Mouse (Mus musculus) MEL (cell line): Measurements from ENCODE around the gene Ddn. TPM values are rescaled to one million over a fixed set of nuclear protein-coding genes. Genes with fewer than 3 reads are reported as not detected.

ENCODE experiments used
- DNase-seq: peaks from one replicate; pipeline ENCODE4 v3.0.0; 2011; ENCODE audit warnings: low read depth, low spot score
- H3K27ac ChIP-seq: 2 replicates; pipeline ENCODE4 v1.5.1; 2012; ENCODE audit warnings: low read depth, mild to moderate bottlenecking, control low read depth, low read length, moderate library complexity; ENCODE audit not compliant: control insufficient read depth
- H3K27me3 ChIP-seq, 2 experiments: fragments of 150-350 bp in 1 of 2; sonication (generic) in 1 of 2; 2 replicates each; pipeline ENCODE4 v1.6.1; 2012; ENCODE audit warnings: low read length in 2 of 2, mild to moderate bottlenecking in 2 of 2, improper control_type of control experiment in 1 of 2, moderate library complexity in 1 of 2; ENCODE audit not compliant: insufficient read depth in 2 of 2, control insufficient read depth in 1 of 2
- H3K36me3 ChIP-seq, 2 experiments: 2 replicates each; pipeline ENCODE4 v1.6.1; 2012 to 2014; ENCODE audit warnings: low read length in 2 of 2, improper control_type of control experiment in 1 of 2, inconsistent platforms in 1 of 2, mild to moderate bottlenecking in 1 of 2; ENCODE audit not compliant: insufficient read depth in 2 of 2, control insufficient read depth in 1 of 2
- H3K4me1 ChIP-seq, 2 experiments: fragments of 150-350 bp in 1 of 2; sonication (generic) in 1 of 2; 2 replicates each; pipeline ENCODE4 v1.6.1; 2012; ENCODE audit warnings: low read length in 2 of 2, improper control_type of control experiment in 1 of 2, mild to moderate bottlenecking in 1 of 2; ENCODE audit not compliant: insufficient read depth in 2 of 2, control insufficient read depth in 1 of 2
- H3K4me3 ChIP-seq, 2 experiments: fragments of 150-350 bp in 1 of 2; sonication (generic) in 1 of 2; 2 replicates each; pipeline ENCODE4 v1.5.1; 2012; ENCODE audit warnings: low read depth in 2 of 2, low read length in 2 of 2, mild to moderate bottlenecking in 2 of 2, moderate library complexity in 2 of 2, control low read depth in 1 of 2, improper control_type of control experiment in 1 of 2; ENCODE audit not compliant: control insufficient read depth in 1 of 2, insufficient read depth in 1 of 2
- H3K79me2 ChIP-seq: 2 replicates; pipeline ENCODE4 v1.6.1; 2012; ENCODE audit warnings: mild to moderate bottlenecking, low read length, moderate library complexity; ENCODE audit not compliant: control insufficient read depth, poor library complexity, insufficient read depth
- H3K9ac ChIP-seq: 2 replicates; pipeline ENCODE4 v1.6.1; 2012; ENCODE audit warnings: low read depth, mild to moderate bottlenecking, control low read depth, low read length, moderate library complexity; ENCODE audit not compliant: control insufficient read depth, poor library complexity, severe bottlenecking
- H3K9me3 ChIP-seq: fragments of 150-350 bp; sonication (generic); replicated peaks from 2 replicates; pipeline ENCODE4 v1.6.1; 2012; ENCODE audit warnings: mild to moderate bottlenecking, low read length, improper control_type of control experiment, moderate library complexity; ENCODE audit not compliant: insufficient read depth
- CHD1 ChIP-seq: IDR thresholded peaks from 2 replicates; pipeline ENCODE4 v1.6.1; 2012; ENCODE audit warnings: low read depth, mild to moderate bottlenecking, inconsistent platforms, low read length, improper control_type of control experiment
- CTCF ChIP-seq, 3 experiments: IDR thresholded peaks in 2 of 3; conservative IDR thresholded peaks in 1 of 3; 2 replicates each; pipeline ENCODE4 v1.5.1; 2011 to 2012; ENCODE audit warnings: low read length in 3 of 3, low read depth in 2 of 3, mild to moderate bottlenecking in 2 of 3, improper control_type of control experiment in 1 of 3, inconsistent platforms in 1 of 3, mixed read lengths in 1 of 3, moderate library complexity in 1 of 3; ENCODE audit not compliant: control insufficient read depth in 1 of 3, insufficient read depth in 1 of 3, poor library complexity in 1 of 3, severe bottlenecking in 1 of 3
- E2F4 ChIP-seq: IDR thresholded peaks from 2 replicates; pipeline ENCODE4 v1.6.1; 2011; ENCODE audit warnings: low read depth, low read length, improper control_type of control experiment, borderline replicate concordance
- EP300 ChIP-seq, 2 experiments: IDR thresholded peaks; 2 replicates each; pipeline ENCODE4 v1.6.1; 2011; ENCODE audit warnings: improper control_type of control experiment in 2 of 2, low read length in 2 of 2, low read depth in 1 of 2, mild to moderate bottlenecking in 1 of 2
- ETS1 ChIP-seq: IDR thresholded peaks from 2 replicates; pipeline ENCODE4 v1.6.1; 2012; ENCODE audit warnings: low read depth, mild to moderate bottlenecking, inconsistent platforms, low read length, improper control_type of control experiment, moderate library complexity
- GABPA ChIP-seq: IDR thresholded peaks from 2 replicates; pipeline ENCODE4 v1.6.1; 2012; ENCODE audit warnings: low read depth, mild to moderate bottlenecking, inconsistent platforms, low read length, improper control_type of control experiment, moderate library complexity
- HCFC1 ChIP-seq: IDR thresholded peaks from 2 replicates; pipeline ENCODE4 v1.6.1; 2012; ENCODE audit warnings: low read depth, mild to moderate bottlenecking, inconsistent platforms, low read length, improper control_type of control experiment, moderate library complexity
- KAT2A ChIP-seq: conservative IDR thresholded peaks from 2 replicates; pipeline ENCODE4 v1.6.1; 2012; ENCODE audit warnings: low read depth, low read length, improper control_type of control experiment, inconsistent platforms
- MAX ChIP-seq: IDR thresholded peaks from 2 replicates; pipeline ENCODE4 v1.6.1; 2011; ENCODE audit warnings: low read length, improper control_type of control experiment
- MAZ ChIP-seq: IDR thresholded peaks from 2 replicates; pipeline ENCODE4 v1.6.1; 2012; ENCODE audit warnings: low read depth, mild to moderate bottlenecking, inconsistent platforms, low read length, improper control_type of control experiment
- MXI1 ChIP-seq: IDR thresholded peaks from 2 replicates; pipeline ENCODE4 v1.6.1; 2011; ENCODE audit warnings: mild to moderate bottlenecking, low read depth, low read length, improper control_type of control experiment
- MYC ChIP-seq: IDR thresholded peaks from 2 replicates; pipeline ENCODE4 v1.6.1; 2011; ENCODE audit warnings: low read depth, mild to moderate bottlenecking, low read length, improper control_type of control experiment, moderate library complexity
- NELFE ChIP-seq: IDR thresholded peaks from 2 replicates; pipeline ENCODE4 v1.6.1; 2011; ENCODE audit warnings: low read depth, low read length, improper control_type of control experiment
- POLR2A ChIP-seq, 2 experiments: IDR thresholded peaks; 2 replicates each; pipeline ENCODE4 v1.6.1; 2011 to 2012; ENCODE audit warnings: low read length in 2 of 2, mild to moderate bottlenecking in 2 of 2, control low read depth in 1 of 2, improper control_type of control experiment in 1 of 2, low read depth in 1 of 2, moderate library complexity in 1 of 2; ENCODE audit not compliant: control insufficient read depth in 1 of 2, insufficient read depth in 1 of 2, poor library complexity in 1 of 2
- POLR2AphosphoS2 ChIP-seq: IDR thresholded peaks from 2 replicates; pipeline ENCODE4 v1.6.1; 2011; ENCODE audit warnings: low read length, improper control_type of control experiment
- POLR2AphosphoS5 ChIP-seq: IDR thresholded peaks from 2 replicates; pipeline ENCODE4 v1.6.1; 2012; ENCODE audit warnings: low read depth, borderline replicate concordance, mild to moderate bottlenecking, inconsistent platforms, low read length, moderate library complexity, mixed read lengths
- RAD21 ChIP-seq: IDR thresholded peaks from 2 replicates; pipeline ENCODE4 v1.6.1; 2011; ENCODE audit warnings: mild to moderate bottlenecking, low read depth, low read length, improper control_type of control experiment
- SIN3A ChIP-seq: IDR thresholded peaks from 2 replicates; pipeline ENCODE4 v1.6.1; 2012; ENCODE audit warnings: low read length, improper control_type of control experiment, inconsistent platforms
- SMC3 ChIP-seq: IDR thresholded peaks from 2 replicates; pipeline ENCODE4 v1.6.1; 2011; ENCODE audit warnings: low read depth, low read length, improper control_type of control experiment
- TAL1 ChIP-seq: IDR thresholded peaks from 2 replicates; pipeline ENCODE4 v1.6.1; 2012; ENCODE audit warnings: mild to moderate bottlenecking, inconsistent platforms, low read length, moderate library complexity, mixed read lengths
- TBP ChIP-seq: IDR thresholded peaks from 2 replicates; pipeline ENCODE4 v1.8.0; 2011; ENCODE audit warnings: low read depth, low read length, improper control_type of control experiment
- TCF12 ChIP-seq: IDR thresholded peaks from 2 replicates; pipeline ENCODE4 v1.6.1; 2014; ENCODE audit warnings: low read depth, mild to moderate bottlenecking, inconsistent platforms, low read length, improper control_type of control experiment, moderate library complexity
- UBTF ChIP-seq: IDR thresholded peaks from 2 replicates; pipeline ENCODE4 v1.6.1; 2012; ENCODE audit warnings: low read depth, mild to moderate bottlenecking, inconsistent platforms, low read length, improper control_type of control experiment, moderate library complexity, borderline replicate concordance; ENCODE audit not compliant: insufficient read depth
- USF1 ChIP-seq: IDR thresholded peaks from 2 replicates; pipeline ENCODE4 v1.6.1; 2014; ENCODE audit warnings: low read depth, mild to moderate bottlenecking, inconsistent platforms, low read length, improper control_type of control experiment, moderate library complexity
- ZC3H11A ChIP-seq: IDR thresholded peaks from 2 replicates; pipeline ENCODE4 v1.6.1; 2012; ENCODE audit warnings: low read depth, mild to moderate bottlenecking, inconsistent platforms, low read length, improper control_type of control experiment
- ZKSCAN1 ChIP-seq: IDR thresholded peaks from 2 replicates; pipeline ENCODE4 v1.6.1; 2012; ENCODE audit warnings: low read depth, mild to moderate bottlenecking, inconsistent platforms, low read length, improper control_type of control experiment, moderate library complexity
- ZNF384 ChIP-seq: IDR thresholded peaks from 2 replicates; pipeline ENCODE4 v1.6.1; 2012; ENCODE audit warnings: low read depth, mild to moderate bottlenecking, inconsistent platforms, low read length, improper control_type of control experiment
- polyA plus RNA-seq, 2 experiments: library from polyadenylated mRNA; stranded (reverse) in 1 of 2; unstranded in 1 of 2; fragments of >175 nt in 1 of 2; fragments of >200 nt in 1 of 2; gene quantifications; 2 replicates each; pipeline versions ENCODE4 v1.2.1 to v1.2.4; 2012; ENCODE audit warnings: low replicate concordance in 2 of 2, low read depth in 1 of 2; ENCODE audit not compliant: insufficient read length in 2 of 2, insufficient read depth in 1 of 2, missing spikeins in 1 of 2
- total RNA-seq: library from RNA; depleted of rRNA; stranded (reverse); fragments of 300-350 nt; gene quantifications from 2 replicates; pipeline ENCODE4 v1.2.3, GENCODE M21; 2012

Ddn gene
- total and polyA plus RNA-seq, 3 experiments, result 4.0 to 4.2 TPM; not detected in 1

DNA sequence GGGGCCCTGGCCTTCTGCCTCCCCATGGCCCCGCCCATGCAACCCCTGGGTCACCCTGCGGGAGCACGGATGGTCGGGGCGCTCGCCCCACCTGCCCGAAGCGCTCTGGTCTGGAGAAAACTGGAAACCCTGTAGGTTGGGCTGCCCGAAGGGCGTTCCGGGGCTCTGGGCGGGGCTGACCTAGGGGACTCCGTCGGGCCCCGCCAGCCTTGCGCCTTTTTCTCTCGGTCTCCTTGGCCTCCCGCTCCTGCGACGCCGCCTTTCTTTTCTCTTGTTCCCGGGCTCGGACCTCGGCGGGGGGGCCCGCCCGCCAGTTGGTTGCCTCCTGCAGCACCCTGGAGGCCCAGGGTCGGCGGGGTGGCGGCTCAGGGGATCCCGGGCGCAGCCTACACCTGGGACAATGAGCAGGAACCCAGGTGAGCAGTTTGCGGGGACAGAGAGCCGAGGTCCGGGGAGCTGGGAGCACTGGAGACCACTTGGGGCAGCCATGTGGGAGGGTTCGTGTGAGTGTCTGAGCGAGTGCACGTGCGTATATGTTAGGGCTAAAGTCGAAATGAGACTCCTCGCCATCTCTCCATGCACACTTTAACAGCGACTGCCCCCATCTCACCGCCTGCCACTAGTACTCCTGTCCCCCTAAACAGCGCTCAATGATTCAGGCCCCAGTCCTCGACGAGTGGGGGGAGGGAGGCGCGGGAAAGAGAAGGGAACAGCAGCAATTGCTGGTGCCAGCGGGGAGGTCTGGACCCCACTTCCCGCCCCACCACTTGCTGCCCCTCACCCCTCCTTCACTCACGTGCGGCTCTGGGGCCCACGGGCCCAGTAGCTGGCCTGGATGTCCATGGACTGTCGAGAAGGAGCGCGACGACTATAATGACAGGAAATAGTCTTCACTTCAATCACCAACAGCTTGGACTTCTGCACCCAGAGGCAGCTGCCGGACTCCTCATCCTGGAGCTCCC is 2.2 kb downstream of the Ddn start (continued):
- no peak for TF ChIP-seq MAZ
- TF ChIP-seq KAT2A, result no peak
- TF ChIP-seq USF1, result no peak
- TF ChIP-seq MYC, result no peak
- TF ChIP-seq ZKSCAN1, result no peak
- peak; percentile 53 for TF ChIP-seq MXI1
- TF ChIP-seq NELFE, result peak; percentile 55
- TF ChIP-seq SMC3, result no peak
- no peak for TF ChIP-seq UBTF
- no peak for TF ChIP-seq GABPA
- TF ChIP-seq RAD21, result no peak

DNA sequence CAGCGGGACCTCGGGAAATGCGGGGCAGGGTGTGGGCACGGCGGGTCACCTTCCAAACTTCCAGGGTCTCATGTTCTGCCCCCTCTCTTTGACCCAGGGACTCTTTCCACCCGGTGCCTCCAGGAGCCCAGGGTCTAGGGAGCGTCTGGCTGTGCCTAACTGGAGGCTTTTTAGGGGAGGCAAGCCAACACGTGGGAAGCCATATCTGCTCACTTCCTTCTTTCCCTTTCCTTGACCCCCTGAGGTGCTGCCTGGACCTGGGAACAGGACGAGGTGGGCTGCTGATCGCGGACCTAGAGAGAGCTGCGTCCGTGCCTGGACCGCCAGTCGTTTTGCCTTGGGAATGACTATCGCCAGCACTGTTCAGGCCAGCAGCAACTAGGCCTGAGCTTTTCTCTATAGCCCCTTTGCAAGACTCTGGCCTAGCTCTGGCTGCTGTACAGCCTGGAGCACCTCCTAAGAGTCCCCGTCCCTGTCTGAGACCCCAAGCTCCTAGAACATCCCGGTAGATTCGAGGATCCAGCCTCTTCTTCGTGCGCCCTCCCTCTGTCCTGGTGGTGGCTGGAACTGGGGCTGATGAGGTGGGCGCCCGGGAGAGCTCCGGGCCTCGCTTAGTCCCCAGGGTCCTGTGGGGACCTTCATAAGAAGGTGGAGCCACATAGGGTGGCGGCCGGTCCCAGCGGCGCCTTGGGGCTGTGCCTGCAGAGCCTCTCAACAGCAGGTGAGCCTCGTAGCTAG is 3.0 kb downstream of the Ddn start:
- DNase-seq, result peak; percentile 66
- Histone ChIP-seq H3K27ac (peak overlapping the region; percentile 73), H3K9me3 (no peaks in the 10 kb centered on the region), H3K36me3 (peaks cover under 1 to 8% of the 10 kb centered on the region in 2 experiments; a peak in 2 of 4 replicates), H3K79me2 (peaks cover 28% of the 10 kb centered on the region), H3K4me1 (peaks cover 2 to 12% of the 10 kb centered on the region in 2 experiments; a peak in 2 of 4 replicates), H3K27me3 (no peaks in the 10 kb centered on the region), H3K9ac (peak overlapping the region; percentile 85), H3K4me3 (peak overlapping the region; percentile 58)
- TF ChIP-seq MXI1 (peak; percentile 70), CTCF (IDR thresholded peaks at IDR 0.05 in 2 of 3, conservative IDR thresholded peaks at IDR 0.05 in 1 of 3; ENCODE audit: control insufficient read depth in 1 of 3, insufficient read depth in 1 of 3, low read depth in 2 of 3, low read length in 3 of 3, poor library complexity in 1 of 3, severe bottlenecking in 1 of 3) (0 out of 6 replicates have a peak, but pooled peaks of 1 of the 3 experiments have one; percentile 0), E2F4 (no peak), ZC3H11A (no peak), RAD21 (no peak), TCF12 (no peak), SIN3A (peak; percentile 22), EP300 (IDR thresholded peaks at IDR 0.05; ENCODE audit: low read depth in 1 of 2, low read length in 2 of 2) (no peak), NELFE (no peak), HCFC1 (0 out of 2 replicates have a peak, but pooled peaks have one; percentile 2), ZNF384 (no peak), GABPA (no peak), UBTF (0 out of 2 replicates have a peak, but pooled peaks have one; percentile 73), MAX (peak; percentile 67), TBP (0 out of 2 replicates have a peak, but pooled peaks have one; percentile 10), ETS1 (no peak), MYC (no peak), TAL1 (no peak), CHD1 (no peak), POLR2AphosphoS2 (no peak), USF1 (0 out of 2 replicates have a peak, but pooled peaks have one; percentile 11), POLR2AphosphoS5 (no peak), POLR2A (IDR thresholded peaks at IDR 0.05; ENCODE audit: control insufficient read depth in 1 of 2, insufficient read depth in 1 of 2, low read depth in 1 of 2, low read length in 2 of 2, poor library complexity in 1 of 2) (no peak)
